Mouse (Mus musculus) ovary, postnatal 36 days (tissue): Measurements from ENCODE around the gene Gpank1.
A peak's percentile ranks its signal among the peaks of the same experiment; 100 is the strongest.
"Not testable (repeated sequence)": the region's sequence is repeated elsewhere in the genome, so short reads cannot be mapped to it uniquely, and the experiment has no call there.

Source experiments
- DNase-seq: peaks from one replicate; pipeline ENCODE4 v3.0.0; 2022; ENCODE audit warnings: low spot score, mixed read lengths

The Gpank1 gene

DNA sequence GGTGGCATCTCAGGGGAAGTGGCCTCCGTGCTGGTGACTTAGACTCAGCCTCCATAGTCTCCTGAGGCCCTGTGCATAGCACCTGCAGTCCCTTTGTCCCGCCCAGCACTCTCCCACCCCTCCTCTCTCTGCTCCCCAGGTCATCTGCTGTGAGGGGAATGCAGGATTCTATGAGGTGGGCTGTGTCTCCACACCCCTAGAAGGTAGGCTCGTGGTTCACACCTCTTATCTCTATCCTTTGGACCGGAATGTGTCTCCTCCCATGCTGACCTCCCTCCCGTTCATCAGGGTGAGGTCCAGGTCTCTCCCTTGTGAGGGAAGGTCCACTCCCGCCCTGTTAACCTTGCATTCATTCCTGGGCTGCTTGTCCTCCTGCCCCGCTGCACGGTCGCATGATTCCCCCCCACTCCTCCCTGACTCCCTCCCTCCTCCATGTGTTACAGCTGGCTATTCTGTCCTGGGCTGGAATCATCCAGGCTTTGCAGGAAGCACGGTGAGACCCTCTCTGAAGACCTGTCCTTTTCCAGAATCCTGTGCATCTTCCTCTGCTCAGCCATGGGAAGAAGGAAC lies 21.0 kb upstream of the Gpank1 start:
- DNase-seq: no peak

DNA sequence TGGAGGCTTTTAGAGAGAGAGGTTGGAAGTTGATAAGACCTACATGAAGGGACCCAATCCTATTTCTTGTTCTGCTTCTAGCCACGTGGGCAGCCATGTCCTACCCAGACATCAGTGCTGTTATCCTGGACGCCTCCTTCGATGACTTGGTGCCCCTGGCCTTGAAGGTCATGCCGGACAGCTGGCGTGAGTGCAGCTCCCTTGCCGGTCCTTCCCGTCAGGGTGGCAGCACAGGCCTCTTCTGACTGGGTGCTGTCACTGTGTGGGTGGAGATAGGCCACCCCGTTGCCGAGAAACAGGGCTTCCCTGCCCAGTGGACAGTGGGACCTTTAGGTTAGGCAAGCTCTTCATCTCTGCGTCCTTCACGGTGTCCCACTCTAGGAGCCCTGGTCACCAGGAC lies 20.1 kb upstream of the Gpank1 start:
- DNase-seq: no peak

DNA sequence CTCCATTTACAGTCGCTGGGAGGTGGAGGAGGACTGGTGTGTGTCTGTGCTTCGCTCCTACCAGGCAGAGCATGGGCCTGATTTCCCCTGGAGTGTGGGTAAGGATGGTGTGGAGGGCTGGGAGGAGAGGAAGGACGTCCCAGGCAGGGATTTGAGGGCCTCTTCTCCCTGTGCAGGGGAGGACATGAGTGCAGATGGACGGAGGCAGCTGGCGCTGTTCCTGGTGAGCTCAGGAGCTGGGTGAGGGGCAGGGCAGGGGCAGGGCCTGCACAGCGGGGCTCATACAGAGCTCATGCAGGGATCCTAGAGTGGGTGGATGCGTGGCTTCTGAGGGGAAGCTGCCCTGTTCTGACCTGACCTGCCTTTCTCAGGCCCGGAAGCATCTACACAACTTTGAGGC lies 19.0 kb upstream of the Gpank1 start:
- no peak for DNase-seq

DNA sequence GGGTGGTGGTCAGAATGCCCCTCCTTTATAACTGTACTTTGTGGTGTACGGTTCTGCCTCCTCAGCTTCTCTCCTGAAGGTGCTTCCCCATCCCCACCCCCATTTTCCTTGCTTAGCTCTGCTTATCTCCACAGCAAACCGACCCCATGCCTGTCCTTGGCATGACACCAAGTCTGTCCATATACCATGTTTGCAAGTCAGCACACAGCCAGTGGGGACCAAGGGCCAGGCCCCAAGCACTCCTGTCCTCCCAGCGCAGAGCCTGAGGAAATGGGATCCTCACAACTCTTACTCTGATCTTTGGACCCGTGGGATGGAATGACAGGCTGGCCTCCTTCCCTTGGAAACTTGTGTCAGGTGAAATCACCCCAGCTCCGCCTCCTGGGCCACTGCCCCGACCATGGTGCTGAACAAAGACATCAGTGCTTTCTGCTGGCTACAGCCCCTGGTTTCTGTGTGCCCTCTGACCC lies 18.0 kb upstream of the Gpank1 start:
- no peak for DNase-seq

DNA sequence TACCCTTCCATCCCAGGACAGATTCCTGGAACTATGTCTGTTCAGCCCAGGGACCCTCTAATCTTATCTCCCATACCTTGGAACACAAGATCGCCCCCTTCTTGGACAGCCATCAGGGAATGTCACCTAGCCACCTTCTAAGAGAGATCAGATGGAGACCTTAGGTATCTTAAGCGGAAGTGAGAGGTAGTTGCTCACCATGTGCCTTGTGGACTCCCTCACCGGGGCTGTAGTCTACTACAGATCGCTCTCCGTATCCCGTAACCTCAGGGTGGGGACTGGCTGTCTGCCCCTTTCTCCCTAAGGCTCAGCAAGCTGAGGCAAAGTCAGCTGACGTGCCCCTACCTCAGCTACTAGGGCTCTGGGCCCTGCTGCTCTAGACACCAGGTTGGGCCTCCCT lies 17.2 kb upstream of the Gpank1 start:
- DNase-seq: no peak

DNA sequence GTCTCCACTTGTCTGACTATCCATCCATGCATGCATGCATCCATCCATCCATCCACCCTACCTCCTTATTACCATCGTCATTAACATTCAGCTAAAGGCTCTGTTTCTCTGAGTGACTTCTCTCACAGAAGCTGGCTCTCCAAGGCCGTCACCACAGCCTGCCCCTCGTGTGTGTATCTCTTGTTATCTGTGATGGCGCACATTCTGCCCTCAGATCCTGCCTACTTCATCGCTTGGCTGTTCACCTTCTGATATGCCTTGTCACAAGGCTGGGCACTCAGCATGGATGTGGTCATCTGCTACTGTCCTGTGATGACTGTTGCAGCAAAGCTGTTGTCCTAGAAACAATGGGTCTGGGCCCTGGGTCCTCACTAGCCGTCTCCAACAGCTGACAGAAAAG lies 16.5 kb upstream of the Gpank1 start:
- no peak for DNase-seq

DNA sequence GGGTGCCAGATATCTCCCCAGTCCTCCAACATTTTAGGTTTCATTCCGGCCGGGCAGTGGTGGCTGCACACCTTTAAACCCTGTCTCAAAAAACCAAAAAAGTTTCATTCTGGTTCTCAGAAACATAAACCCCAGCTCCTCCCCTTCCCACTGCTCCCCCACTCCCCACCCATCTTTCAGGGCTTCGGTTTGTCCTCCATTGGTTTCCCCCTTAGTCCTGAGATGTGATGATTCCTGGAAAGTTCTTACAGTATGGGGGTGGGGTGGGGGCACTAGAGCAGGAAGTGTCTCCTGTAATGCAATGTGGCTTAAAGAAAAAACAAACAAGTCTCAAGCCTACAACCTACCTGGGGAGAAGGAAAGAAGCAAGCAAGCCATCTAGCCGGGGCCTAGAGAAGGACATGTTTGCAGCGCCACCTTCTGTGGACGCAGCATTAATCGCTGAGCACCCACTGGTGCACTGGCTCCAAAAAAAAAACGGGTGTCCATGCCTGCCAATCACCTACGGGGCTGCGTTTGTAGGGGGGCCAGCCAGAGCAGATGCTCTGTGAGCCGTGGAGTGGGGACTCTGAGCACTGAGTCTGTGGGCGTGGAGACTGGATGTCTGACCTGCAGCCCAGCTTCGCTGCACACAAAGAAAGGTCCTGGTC lies 15.4 kb upstream of the Gpank1 start:
- DNase-seq: peak; percentile 50

DNA sequence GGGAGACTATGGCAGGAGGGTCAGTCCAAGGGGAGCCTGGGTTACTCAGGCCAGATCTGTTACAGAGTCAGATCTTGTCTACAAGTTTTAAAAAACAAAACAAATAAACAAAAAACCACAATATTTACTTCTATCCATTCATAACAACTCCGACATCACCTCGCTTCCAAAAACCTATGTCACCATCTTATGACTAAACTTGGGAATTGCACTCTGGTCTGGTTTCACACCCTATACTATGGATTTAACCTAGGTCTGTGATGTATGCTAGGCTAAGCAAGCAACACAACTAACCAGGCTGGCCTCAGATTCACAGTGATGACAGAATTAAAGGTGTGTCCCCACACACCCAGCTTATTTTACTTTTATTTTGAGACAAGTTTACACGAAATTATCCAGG lies 14.7 kb upstream of the Gpank1 start:
- DNase-seq: no peak

DNA sequence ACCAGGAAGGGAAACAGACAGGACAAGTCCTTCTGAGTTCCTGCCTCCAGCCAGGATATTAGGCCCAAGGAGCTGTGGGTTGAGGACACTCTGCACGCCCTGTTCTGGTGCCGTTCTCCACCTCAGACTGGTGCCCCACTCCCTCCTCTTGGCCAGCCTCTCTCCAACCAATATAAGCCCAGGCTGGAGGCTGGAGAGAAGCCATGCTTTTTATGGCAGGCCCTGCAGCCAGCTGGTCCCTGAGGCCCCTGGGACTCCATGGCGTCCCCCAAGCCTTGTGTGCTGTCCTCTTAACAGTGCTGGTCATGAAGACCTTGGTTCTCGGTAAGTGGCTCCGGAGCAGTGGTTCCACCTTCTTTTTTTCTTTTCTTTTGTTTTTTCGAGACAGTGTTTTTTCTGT lies 13.2 kb upstream of the Gpank1 start, which contains the start of gene Ly6g5c:
Ly6g5c (plus strand) TSS at position 183 of the 400 bp plus-strand sequence.
- no peak for DNase-seq

DNA sequence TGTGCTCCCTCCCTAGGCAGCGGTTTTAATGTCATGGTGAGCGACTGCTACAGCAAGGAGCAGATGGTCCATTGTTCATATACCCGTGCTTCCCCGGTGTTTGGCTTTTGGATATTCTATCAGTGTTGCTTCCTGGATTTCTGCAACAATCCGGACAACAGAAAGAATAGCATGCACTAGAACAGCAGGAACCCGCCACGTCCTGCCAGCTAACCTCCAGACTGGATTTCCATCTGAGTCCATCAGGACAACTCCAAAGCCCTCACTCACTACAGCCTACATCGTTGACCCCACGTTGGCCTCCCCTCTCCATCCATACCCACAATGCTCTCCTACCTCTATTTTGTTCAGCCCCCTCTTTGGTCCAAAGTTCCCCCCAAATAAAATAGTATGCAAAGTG lies 9.5 kb upstream of the Gpank1 start:
- DNase-seq: no peak

DNA sequence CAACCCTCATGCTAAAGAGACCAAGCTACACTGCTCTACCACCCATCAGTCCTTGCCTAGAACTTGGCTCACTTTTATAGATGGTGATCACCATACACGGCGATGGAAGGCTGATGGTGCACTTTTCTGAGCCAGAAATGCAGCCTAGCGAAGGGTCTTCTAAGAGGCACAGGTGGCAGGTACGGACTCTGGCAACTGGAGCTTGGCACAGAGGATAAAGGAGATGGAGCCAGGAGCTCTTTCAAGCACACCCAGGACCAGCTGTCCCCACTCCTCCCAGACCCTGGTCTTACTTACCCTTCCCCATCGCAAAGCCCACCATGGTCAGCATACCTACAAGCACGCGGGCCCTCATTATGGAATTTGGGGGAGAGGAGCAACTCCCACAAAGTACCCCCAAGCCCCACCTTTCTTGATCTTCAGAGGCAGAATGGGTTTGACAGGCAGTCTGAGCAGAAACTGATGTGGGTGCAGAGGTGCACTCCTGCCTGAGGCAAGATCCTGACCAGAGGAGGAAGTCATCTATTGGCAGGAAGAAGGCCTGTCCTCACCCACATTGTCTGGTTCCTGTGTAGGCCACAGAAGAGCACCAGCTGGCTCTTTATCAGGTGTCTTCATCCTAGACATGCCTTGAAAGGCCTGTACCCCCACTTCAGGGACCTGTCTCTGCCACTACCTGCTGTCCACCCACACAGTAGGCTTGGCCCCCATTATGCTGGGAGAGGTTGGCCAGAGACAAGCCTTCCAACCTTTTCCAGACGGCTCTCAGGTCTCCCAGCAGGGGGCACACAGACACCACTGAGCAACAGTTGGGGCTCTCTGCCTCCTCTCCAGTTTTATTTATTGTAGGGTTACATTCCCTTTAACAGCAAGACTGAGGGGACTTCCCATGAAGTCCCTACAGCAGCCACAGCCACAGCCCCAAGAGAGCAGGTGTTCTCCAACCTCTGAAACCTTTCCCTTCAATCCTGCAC lies 5.9 kb upstream of the Gpank1 start, which contains the start of gene Ly6g5b:
Ly6g5b (minus strand) TSS at position 383 of the 974 bp plus-strand sequence.
- no peak for DNase-seq

DNA sequence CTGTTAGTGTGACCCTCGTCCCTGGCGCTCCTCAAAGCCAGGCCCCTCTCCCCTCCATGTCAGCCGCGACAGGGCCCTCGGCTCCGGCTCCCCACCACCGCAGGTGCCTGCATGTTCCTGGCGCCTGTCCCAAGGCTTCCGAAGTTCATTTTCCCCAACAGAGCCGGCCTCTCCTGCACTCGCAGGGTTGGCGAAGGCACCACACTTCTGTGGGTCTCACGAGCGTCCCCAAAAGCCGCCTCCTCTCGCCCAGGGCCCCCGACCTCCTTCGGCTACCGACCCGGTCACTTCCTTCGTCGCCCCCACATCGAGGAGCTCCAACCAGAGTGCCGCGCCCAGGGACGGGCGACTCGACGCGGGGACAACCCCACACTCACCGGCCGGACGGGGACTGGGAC lies 511 bp upstream of the Gpank1 start:
- DNase-seq: no peak

DNA sequence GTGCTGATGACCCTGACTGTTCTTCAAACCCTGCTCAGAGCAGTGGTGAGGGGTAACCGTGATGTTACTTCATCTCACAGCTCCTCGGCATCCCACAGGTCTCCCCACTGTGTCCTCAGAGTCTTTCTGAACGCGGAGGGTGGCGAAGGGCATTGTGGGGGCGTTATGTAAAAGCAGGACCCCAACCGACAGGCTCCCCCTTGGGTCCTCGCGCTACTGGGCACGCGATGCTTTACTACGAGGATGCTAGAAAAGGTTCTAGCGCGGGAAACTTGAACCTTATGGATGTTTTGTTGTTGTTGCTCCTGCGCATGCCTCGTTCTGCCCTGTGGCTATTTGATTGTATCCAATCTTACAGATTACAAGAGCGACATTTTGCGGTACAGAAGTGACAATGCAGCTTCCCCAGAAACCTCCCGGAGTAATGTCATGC lies 632 bp downstream of the Gpank1 start, which contains the start of gene Csnk2b:
Csnk2b (minus strand) TSS at position 183 of the 433 bp plus-strand sequence.
- no peak for DNase-seq

DNA sequence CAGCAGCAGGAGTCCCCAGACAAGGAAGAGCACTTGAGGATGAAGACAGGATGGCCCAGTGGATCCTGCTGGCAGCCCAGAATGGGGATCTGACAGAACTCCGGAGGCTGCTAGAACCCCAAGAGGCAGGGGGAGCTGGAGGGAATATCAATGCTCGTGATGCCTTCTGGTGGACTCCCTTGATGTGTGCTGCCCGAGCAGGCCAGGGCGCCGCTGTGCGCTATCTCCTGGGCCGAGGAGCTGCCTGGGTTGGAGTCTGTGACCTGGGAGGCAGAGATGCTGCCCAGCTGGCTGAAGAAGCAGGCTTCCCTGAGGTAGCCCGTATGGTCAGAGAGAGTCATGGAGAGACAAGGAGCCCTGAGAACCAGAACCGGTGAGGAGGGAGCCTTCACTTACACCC lies 2.0 kb downstream of the Gpank1 start:
- not testable (repeated sequence) for DNase-seq

DNA sequence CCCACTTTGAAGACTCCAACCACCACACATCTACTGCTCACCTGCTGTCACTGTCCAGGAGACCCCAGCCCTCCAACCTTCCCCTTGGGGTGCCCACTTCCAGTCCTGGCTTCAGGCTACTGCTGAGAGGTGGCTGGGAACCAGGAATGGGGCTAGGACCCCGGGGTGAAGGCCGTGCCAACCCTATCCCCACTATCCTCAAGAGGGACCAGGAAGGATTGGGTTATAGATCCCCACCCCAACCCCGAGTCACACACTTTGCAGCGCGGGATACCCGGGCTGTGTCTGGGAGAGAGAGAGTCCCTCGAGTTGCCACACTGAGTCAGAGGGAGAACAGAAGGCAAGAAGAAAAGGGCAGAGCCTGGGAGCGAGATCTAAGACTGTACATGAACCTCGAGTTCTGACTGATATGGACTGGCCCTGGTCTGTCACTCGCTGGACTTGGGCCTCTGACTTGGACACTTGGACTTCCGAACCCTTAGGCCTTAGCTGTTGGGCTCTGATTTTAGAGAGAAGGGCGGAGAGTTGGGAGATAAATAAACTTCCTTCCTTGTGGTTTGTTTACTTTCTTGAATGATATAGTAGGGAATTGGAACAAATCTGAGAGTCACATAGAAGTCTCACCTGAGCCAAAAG lies 3.1 kb downstream of the Gpank1 start:
- DNase-seq: not testable (repeated sequence)

DNA sequence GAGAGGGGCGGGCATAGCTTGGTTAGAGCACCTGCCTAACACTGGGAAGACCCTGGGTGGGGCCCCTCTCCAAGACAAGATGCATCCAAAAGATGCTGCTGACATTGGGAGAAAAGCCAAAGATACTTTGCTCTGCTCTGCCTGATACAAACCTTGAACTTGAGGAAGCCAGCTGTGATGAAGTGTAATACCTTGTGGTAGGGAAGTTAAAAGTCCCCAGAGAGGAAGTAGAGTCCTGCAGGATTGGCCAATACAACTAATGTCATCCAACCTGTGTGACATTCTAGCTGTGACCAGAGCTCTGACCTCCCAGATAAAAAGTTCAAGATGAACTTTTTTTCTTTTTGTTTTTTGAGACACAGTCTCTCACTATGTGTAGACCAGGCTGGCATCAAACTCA lies 3.8 kb downstream of the Gpank1 start:
- DNase-seq: no peak

DNA sequence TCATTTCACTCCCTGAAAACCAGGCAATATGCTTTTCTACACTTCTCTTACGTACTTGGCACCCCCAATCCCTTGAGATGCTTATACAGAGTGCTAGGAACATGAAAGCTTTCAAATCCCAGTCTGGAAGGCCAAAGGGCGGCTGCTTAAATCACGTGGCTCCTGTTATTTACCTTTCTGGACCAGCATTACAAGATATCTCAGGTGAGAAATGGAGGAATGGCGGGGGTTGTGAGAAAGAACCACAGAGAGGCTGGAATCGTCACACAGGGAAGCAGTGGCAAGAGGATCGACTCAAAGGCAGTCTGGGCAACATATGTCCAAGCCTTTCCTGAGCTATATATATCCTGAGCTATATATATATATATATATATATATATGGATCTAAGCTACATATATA lies 4.3 kb downstream of the Gpank1 start:
- DNase-seq: no peak

DNA sequence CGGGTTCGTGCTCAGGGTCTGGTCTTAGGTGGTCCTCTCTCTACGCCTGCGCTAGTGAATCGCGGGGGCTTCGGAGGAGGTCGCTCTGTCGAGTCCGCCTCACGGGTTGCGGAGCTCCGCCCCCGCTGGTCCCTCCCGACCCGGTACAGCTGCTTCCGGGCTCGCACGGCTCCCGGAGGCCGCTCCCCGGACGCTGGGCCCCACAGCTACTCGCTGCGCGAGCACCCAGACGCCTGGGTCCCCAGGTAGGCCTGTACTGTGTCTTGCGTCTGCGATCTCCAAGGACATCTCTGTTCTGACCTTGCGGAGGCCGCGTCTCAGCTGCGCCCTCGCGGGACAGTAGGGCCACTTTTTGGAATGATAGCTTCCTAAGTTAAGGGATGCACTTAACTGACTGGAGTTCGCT lies 5.0 kb downstream of the Gpank1 start, which contains the start of gene D17H6S53E:
D17H6S53E (plus strand) TSS at position 168 of the 406 bp plus-strand sequence.
- peak; percentile 81 for DNase-seq

DNA sequence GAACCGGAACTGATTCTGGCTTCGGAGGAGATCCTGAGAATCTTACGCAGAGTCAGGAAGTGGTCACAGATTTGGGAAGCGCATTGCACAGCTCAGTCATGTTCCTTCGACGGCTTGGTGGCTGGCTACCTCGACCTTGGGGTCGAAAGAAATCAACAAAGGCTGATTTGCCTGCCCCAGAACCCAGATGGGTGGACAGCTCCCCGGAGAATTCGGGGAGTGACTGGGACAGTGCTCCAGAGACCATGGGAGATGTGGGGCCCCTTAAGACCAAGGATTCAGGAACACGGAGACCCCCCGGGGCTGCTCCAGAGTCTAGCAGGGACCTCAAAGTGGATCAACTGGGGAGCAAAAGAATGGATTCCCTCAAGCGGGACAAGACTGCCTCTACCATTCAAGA lies 5.8 kb downstream of the Gpank1 start:
- no peak for DNase-seq

DNA sequence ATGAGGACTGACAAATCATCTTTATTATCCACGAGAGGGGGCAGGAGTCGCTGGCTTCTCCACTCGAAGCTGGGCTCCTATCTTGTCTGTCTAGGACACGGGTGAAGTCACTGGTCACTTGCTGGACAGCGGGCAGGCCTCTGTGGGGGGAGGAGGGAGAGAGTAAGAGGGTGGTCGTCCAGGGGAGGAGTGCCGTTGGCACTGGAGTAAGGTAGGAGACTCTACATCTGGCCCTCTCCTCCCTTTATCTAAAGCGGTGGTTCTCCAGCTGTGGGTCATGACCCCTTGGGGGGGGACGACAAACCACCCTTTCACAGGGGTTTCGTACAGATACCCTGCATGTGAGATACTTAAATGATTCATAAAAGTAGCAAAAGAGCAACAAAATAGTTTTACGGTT lies 7.7 kb downstream of the Gpank1 start:
- no peak for DNase-seq

DNA sequence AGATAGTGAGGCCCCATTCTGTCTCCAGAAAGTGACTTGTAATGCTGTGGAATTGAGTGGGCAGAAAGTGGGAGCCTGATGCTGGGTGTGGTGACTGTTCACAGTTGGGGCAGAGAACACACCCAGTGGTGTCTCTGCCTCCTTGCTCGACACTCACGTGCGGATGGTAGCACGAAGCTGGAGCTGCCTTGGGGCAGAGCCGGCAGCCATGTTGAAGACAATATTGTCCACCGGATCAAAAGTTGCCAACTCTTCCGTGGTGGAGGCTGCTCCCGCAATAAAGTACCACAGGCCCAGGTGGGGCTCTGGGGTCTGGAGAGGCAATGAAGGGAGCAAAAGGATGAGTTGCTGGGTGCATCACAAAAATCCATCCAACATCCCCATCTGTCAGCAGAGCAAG lies 9.8 kb downstream of the Gpank1 start:
- DNase-seq: no peak
